Mouse (Mus musculus): Measurements from ENCODE around the gene Kif19a. TPM values are rescaled to one million over a fixed set of nuclear protein-coding genes. Genes with fewer than 3 reads are reported as not detected.

The Kif19a gene
- 1 to 10 TPM; 1.3 TPM for total RNA-seq (2021)
- long read RNA-seq, experiment 1: 0 reads
- long read RNA-seq, experiment 2, partial matches to known transcripts: 1 of 1 reads
- long read RNA-seq, experiment 2, other reads (novel, unspliced or antisense): 0 of 1 reads

- DNase-seq: peak; percentile 31 to 39
- intact Hi-C loops (cut with DNase I): no loop called here
Observed at GRCm38 (mm10) chr11:114764820-114765818, at the start of gene Kif19a. Gene Kif19a (plus strand): TSS chr11:114765388.

- intact Hi-C loops (cut with DNase I): no loop called here
- DNase-seq: peak in 1 of 2 experiments; percentile 57
Observed at GRCm38 (mm10) chr11:114715531-114715930, 49.7 kb upstream of the Kif19a start.

- DNase-seq: no peak
- intact Hi-C loops (cut with DNase I): no loop called here
Observed at GRCm38 (mm10) chr11:114720535-114720934, 44.7 kb upstream of the Kif19a start.

- intact Hi-C loops (cut with DNase I): no loop called here
- no peak for DNase-seq
Observed at GRCm38 (mm10) chr11:114722438-114722837, 42.8 kb upstream of the Kif19a start.

- no peak for DNase-seq
- intact Hi-C loops (cut with DNase I): no loop called here
Observed at GRCm38 (mm10) chr11:114723030-114723429, 42.2 kb upstream of the Kif19a start.

- peak; percentile 56 to 73 for DNase-seq
- intact Hi-C loops (cut with DNase I): loop anchor here (5.0 kb wide), 1 partner anchor 53 kb away; no protein-coding TSS in a partner anchor
Observed at GRCm38 (mm10) chr11:114724787-114725590, 40.2 kb upstream of the Kif19a start.

- DNase-seq: peak; percentile 52 to 61
- intact Hi-C loops (cut with DNase I): loop anchor here (5.0 kb wide), 1 partner anchor 55 kb away; no protein-coding TSS in a partner anchor
Observed at GRCm38 (mm10) chr11:114726965-114727825, 38.0 kb upstream of the Kif19a start, which contains the start of gene Dnaic2. Gene Dnaic2 (plus strand): TSS chr11:114727408.

- intact Hi-C loops (cut with DNase I): loop anchor here (5.0 kb wide), 1 partner anchor 56 kb away; no protein-coding TSS in a partner anchor
- DNase-seq: no peak
Observed at GRCm38 (mm10) chr11:114727826-114728186, 37.4 kb upstream of the Kif19a start.

GRCm38 (mm10) chr11:114728333-114728732, 36.9 kb upstream of the Kif19a start:
- no peak for DNase-seq
- intact Hi-C loops (cut with DNase I): loop anchor here (5.0 kb wide), 1 partner anchor 56 kb away; no protein-coding TSS in a partner anchor

- no peak for DNase-seq
- intact Hi-C loops (cut with DNase I): loop anchor here (5.0 kb wide), 1 partner anchor 58 kb away; no protein-coding TSS in a partner anchor
Observed at GRCm38 (mm10) chr11:114729832-114730363, 35.3 kb upstream of the Kif19a start.

- DNase-seq: no peak
- intact Hi-C loops (cut with DNase I): no loop called here
Observed at GRCm38 (mm10) chr11:114731711-114732110, 33.5 kb upstream of the Kif19a start.

- intact Hi-C loops (cut with DNase I): no loop called here
- no peak for DNase-seq
Observed at GRCm38 (mm10) chr11:114732890-114733289, 32.3 kb upstream of the Kif19a start.

GRCm38 (mm10) chr11:114736111-114736510, 29.1 kb upstream of the Kif19a start:
- DNase-seq: no peak
- intact Hi-C loops (cut with DNase I): no loop called here

- intact Hi-C loops (cut with DNase I): no loop called here
Observed at GRCm38 (mm10) chr11:114736913-114737624, 28.1 kb upstream of the Kif19a start.

GRCm38 (mm10) chr11:114740598-114740997, 24.6 kb upstream of the Kif19a start:
- no peak for DNase-seq
- intact Hi-C loops (cut with DNase I): no loop called here

More at GRCm38 (mm10) chr11:114736913-114737624, 28.1 kb upstream of the Kif19a start:
- DNase-seq: peak; percentile 39 to 47

GRCm38 (mm10) chr11:114741451-114741850, 23.7 kb upstream of the Kif19a start:
- intact Hi-C loops (cut with DNase I): no loop called here

GRCm38 (mm10) chr11:114745134-114745533, 20.1 kb upstream of the Kif19a start:
- intact Hi-C loops (cut with DNase I): loop anchor here (1.0 to 5.0 kb wide), 2 partner anchors 44 to 167 kb away; no protein-coding TSS in a partner anchor

More at GRCm38 (mm10) chr11:114741451-114741850, 23.7 kb upstream of the Kif19a start:
- DNase-seq: no peak

GRCm38 (mm10) chr11:114747564-114748138, 17.5 kb upstream of the Kif19a start:
- intact Hi-C loops (cut with DNase I): loop anchor here (5.0 kb wide), 1 partner anchor 165 kb away; no protein-coding TSS in a partner anchor
- no peak for DNase-seq

More at GRCm38 (mm10) chr11:114745134-114745533, 20.1 kb upstream of the Kif19a start:
- DNase-seq: peak; percentile 88 to 93
